Mouse (Mus musculus) spleen, adult 2 months (tissue): ENCODE measurements around the gene Lrrc8c.

Experiments used
- CTCF ChIP-seq: fragments of 200-500 bp; IDR thresholded peaks from 2 replicates; pipeline ENCODE4 v1.5.1; 2011; ENCODE audit warnings: mild to moderate bottlenecking, inconsistent platforms; ENCODE audit not compliant: insufficient read depth, insufficient read length, insufficient replicate concordance; ENCODE audit errors: extremely low read depth
- POLR2A ChIP-seq: fragments of 200-500 bp; IDR thresholded peaks from 2 replicates; pipeline ENCODE4 v1.6.1; 2011; ENCODE audit warnings: low read depth, low read length, inconsistent platforms

GRCm38 (mm10) chr5:105643276-105643675, 124.1 kb downstream of the Lrrc8c start:
- TF ChIP-seq CTCF, result no peak
- no peak for TF ChIP-seq POLR2A
